Comparison of ENCODE assay signal across 8 mouse cellular contexts in genomic region chr5:143084898-143085297, GRCm38 (mm10). TPM values are rescaled to one million over a fixed set of nuclear protein-coding genes. Genes with fewer than 3 reads are reported as not detected.
DNase-seq lines count a peak whose midpoint lies in the region; ATAC-seq and TF ChIP-seq lines count a peak whose summit lies in the region.

No protein-coding gene starts in this region.

- peak; percentile 84 for TF ChIP-seq CTCF in layer of hippocampus, adult 2 months (conservative IDR thresholded peaks at IDR 0.05)
- peak; percentile 78 for TF ChIP-seq CTCF in stomach, postnatal 0 days (IDR thresholded peaks at IDR 0.05; ENCODE audit: low read depth)

- no peaks in the 10 kb centered on the region for H3K27me3 ChIP-seq in limb, embryonic 10.5 days (ENCODE audit: low read depth, poor library complexity, severe bottlenecking)
- H3K27me3 ChIP-seq in stomach, postnatal 0 days (ENCODE audit: control insufficient read depth, insufficient read depth, low read length): no peaks in the 10 kb centered on the region

- H3K9ac ChIP-seq in stomach, postnatal 0 days (ENCODE audit: low read length): no peak overlapping the region

- TF ChIP-seq EP300 in stomach, postnatal 0 days (optimal IDR thresholded peaks at IDR 0.05): no peak

- no peak for ATAC-seq in stomach, postnatal 0 days (ENCODE audit: low FRiP score, low TSS enrichment)

- H3K4me2 ChIP-seq in stomach, postnatal 0 days (replicated peaks; ENCODE audit: low read depth): no peak overlapping the region

- H3K4me1 ChIP-seq in limb, embryonic 10.5 days: no peaks in the 10 kb centered on the region
- H3K4me1 ChIP-seq in stomach, postnatal 0 days (replicated peaks; ENCODE audit: control insufficient read depth, insufficient read depth): no peaks in the 10 kb centered on the region

- WGBS in limb, embryonic 10.5 days: 69% methylated on average over 4 of the region's 4 CpGs
- whole genome bisulfite sequencing in stomach, postnatal 0 days: 66% methylated on average over 4 of the region's 4 CpGs

- no peaks in the 10 kb centered on the region for H3K9me3 ChIP-seq in limb, embryonic 10.5 days (replicated peaks)
- no peaks in the 10 kb centered on the region for H3K9me3 ChIP-seq in stomach, postnatal 0 days (ENCODE audit: control insufficient read depth, low read length)

- H3K27ac ChIP-seq in layer of hippocampus, adult 2 months: no peak overlapping the region
- H3K27ac ChIP-seq in limb, embryonic 10.5 days: no peak overlapping the region
- no peak overlapping the region for H3K27ac ChIP-seq in stomach, postnatal 0 days (replicated peaks)

- no peak overlapping the region for H3K4me3 ChIP-seq in layer of hippocampus, adult 2 months
- H3K4me3 ChIP-seq in limb, embryonic 10.5 days: no peak overlapping the region
- H3K4me3 ChIP-seq in stomach, postnatal 0 days (ENCODE audit: low read depth, low read length): no peak overlapping the region

- DNase-seq in adrenal gland, adult (ENCODE audit: inconsistent age in 2 of 2, low spot score in 1 of 2): peak; percentile 40 to 82
- no peak for DNase-seq in adrenal gland, adult 8-10 months
- DNase-seq in layer of hippocampus, adult 2 months (ENCODE audit: low spot score in 2 of 2): peak in 1 of 2 experiments; percentile 44
- DNase-seq in layer of hippocampus, adult 9-11 months: no peak
- DNase-seq in ES-CJ7 (ENCODE audit: low read depth, low spot score): peak; percentile 64
- peak; percentile 64 to 71 for DNase-seq in cerebellum, postnatal 14 days
- peak; percentile 47 for DNase-seq in limb, embryonic 10.5 days (ENCODE audit: low spot score)
- peak; percentile 63 for DNase-seq in stomach, postnatal 0 days (ENCODE audit: low spot score)

- H3K36me3 ChIP-seq in limb, embryonic 10.5 days: peaks cover 95% of the 10 kb centered on the region
- peaks cover 14% of the 10 kb centered on the region for H3K36me3 ChIP-seq in stomach, postnatal 0 days (ENCODE audit: control insufficient read depth, insufficient read depth, low read length)

RNA-seq across cellular contexts. Expression of gene Rnf216, which starts 27.9 kb away (rescaled TPM):
- 10 to 100 TPM; 41.7 to 58.3 (median 53.6) TPM for total RNA-seq in adrenal gland, adult 8-10 months (2022)
- total RNA-seq in layer of hippocampus, adult 2 months (2021): 10 to 100 TPM; 47.8 to 52.5 TPM
- polyA plus RNA-seq in limb, embryonic 10.5 days (2016; fragmentation: Nextera tagmentation; extraction: Ambion mirVana): 48.1 and 51.5 TPM in 2 replicates
- 15.4 and 15.6 TPM in 2 replicates for polyA plus RNA-seq in stomach, postnatal 0 days (2015; fragmentation: Nextera tagmentation; extraction: Ambion mirVana)

Comparison
In these comparisons a context has a peak if more than half of its experiments do, and no peak if none do; other contexts are left out.
1. DNase-seq: peak in adrenal gland, adult (2 of 2), ES-CJ7 (single experiment), cerebellum, postnatal 14 days (2 of 2), limb, embryonic 10.5 days (single experiment) and stomach, postnatal 0 days (single experiment); none in adrenal gland, adult 8-10 months (single experiment) and layer of hippocampus, adult 9-11 months (single experiment).